Mouse (Mus musculus) forebrain, embryonic 15.5 days (tissue): ENCODE data around the gene Spata16. TPM values are rescaled to one million over a fixed set of nuclear protein-coding genes. Genes with fewer than 3 reads are reported as not detected.

ENCODE experiments used
- ATAC-seq: fragments of 200-750 bp; cut with Nextera tagmentation; replicated peaks from 2 replicates; pipeline ENCODE4 v1.8.0; 2017; ENCODE audit warnings: mild to moderate bottlenecking, moderate TSS enrichment, moderate library complexity
- H3K27ac ChIP-seq: fragments of 300-500 bp; sonication (generic); replicated peaks from 2 replicates; pipeline ENCODE4 v1.5.1; 2015; ENCODE audit warnings: mild to moderate bottlenecking, inconsistent platforms
- H3K27me3 ChIP-seq: fragments of 300-500 bp; sonication (generic); 2 replicates; pipeline ENCODE4 v1.6.1; 2015; ENCODE audit warnings: inconsistent platforms
- H3K36me3 ChIP-seq: fragments of 300-500 bp; sonication (generic); 2 replicates; pipeline ENCODE4 v1.6.1; 2015; ENCODE audit warnings: mild to moderate bottlenecking, inconsistent platforms
- H3K4me1 ChIP-seq: fragments of 300-500 bp; sonication (generic); 2 replicates; pipeline ENCODE4 v1.6.1; 2015; ENCODE audit warnings: inconsistent platforms
- H3K4me2 ChIP-seq: fragments of 300-500 bp; sonication (generic); replicated peaks from 2 replicates; pipeline ENCODE4 v1.6.1; 2015; ENCODE audit warnings: mild to moderate bottlenecking, inconsistent platforms
- H3K4me3 ChIP-seq: fragments of 300-500 bp; sonication (generic); 2 replicates; pipeline ENCODE4 v1.5.1; 2015; ENCODE audit warnings: mild to moderate bottlenecking, inconsistent platforms
- H3K9ac ChIP-seq: fragments of 300-500 bp; sonication (generic); replicated peaks from 2 replicates; pipeline ENCODE4 v1.6.1; 2015; ENCODE audit warnings: mild to moderate bottlenecking, inconsistent platforms
- H3K9me3 ChIP-seq: fragments of 300-500 bp; sonication (generic); 2 replicates; pipeline ENCODE4 v1.6.1; 2016; ENCODE audit warnings: inconsistent platforms
- WGBS: fragments of 180-500 bp; shearing (Covaris S2); methylation state at CpG from one replicate; pipeline ENCODE4 v1.1.7; 2015; ENCODE audit warnings: mixed read lengths; 5-methylcytosine and 5-hydroxymethylcytosine counted together
- polyA plus RNA-seq: library from polyadenylated mRNA; unstranded; fragments of >200 nt; fragmentation: Nextera tagmentation; extraction: Ambion mirVana; gene quantifications from 2 replicates; pipeline ENCODE4 v1.2.1, GENCODE M21; 2015

The Spata16 gene
- polyA plus RNA-seq, 1 experiment from 2014 or later: not detected

DNA sequence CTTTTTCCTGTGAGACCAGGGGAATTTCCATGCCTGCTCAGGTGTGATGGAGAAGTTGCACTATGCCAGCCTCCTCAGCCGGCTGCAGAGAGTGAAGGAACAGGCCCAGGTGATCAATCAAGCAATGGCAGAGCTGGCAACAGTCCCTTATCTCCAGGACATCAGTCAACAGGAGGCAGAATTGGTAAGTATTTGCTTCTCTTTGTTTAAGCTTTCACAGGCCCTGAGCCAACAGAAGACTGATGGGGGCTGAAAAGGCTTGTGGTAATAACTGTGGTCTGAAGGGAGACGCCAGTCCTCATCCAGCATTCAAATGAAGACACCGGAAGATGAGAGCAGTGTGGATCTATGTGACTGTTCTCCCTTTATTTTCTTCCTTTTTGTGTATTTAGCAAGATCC, 286.8 kb downstream of the Spata16 start:
- no peak for ATAC-seq
- WGBS: 46% methylated on average over 3 of the region's 3 CpGs

DNA sequence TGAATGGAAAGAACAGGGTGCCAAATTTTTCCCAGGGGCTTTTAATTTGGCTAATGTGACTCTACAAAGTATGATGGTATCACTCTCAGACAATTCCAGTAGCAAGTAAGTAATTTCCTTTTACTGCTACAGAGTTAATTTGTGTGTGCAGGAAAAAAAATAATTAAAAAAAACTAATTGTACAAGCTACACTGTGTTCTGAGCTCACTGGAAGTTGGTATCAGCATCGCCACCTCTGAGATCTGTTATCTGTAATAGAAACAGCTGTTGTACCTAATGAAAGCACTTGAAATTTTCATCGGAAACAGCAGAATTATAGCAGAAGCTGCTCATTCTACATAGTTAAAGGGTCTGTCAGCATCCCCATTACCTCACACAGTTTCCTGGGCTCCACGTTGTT, 295.7 kb downstream of the Spata16 start:
- Histone ChIP-seq H3K27me3 (no peaks in the 10 kb centered on the region), H3K4me3 (no peak overlapping the region), H3K4me1 (no peaks in the 10 kb centered on the region), H3K36me3 (no peaks in the 10 kb centered on the region), H3K27ac (no peak overlapping the region), H3K9ac (no peak overlapping the region), H3K9me3 (no peaks in the 10 kb centered on the region), H3K4me2 (no peak overlapping the region)
- no peak for ATAC-seq
- WGBS: 66% methylated on average over 3 of the region's 3 CpGs

More for the DNA sequence above, 286.8 kb downstream of the Spata16 start:
- no peaks in the 10 kb centered on the region for H3K9me3 ChIP-seq
- no peaks in the 10 kb centered on the region for H3K36me3 ChIP-seq
- no peaks in the 10 kb centered on the region for H3K4me1 ChIP-seq
- no peak overlapping the region for H3K27ac ChIP-seq
- no peaks in the 10 kb centered on the region for H3K27me3 ChIP-seq
- no peak overlapping the region for H3K4me3 ChIP-seq
- H3K9ac ChIP-seq: no peak overlapping the region
- no peak overlapping the region for H3K4me2 ChIP-seq

DNA sequence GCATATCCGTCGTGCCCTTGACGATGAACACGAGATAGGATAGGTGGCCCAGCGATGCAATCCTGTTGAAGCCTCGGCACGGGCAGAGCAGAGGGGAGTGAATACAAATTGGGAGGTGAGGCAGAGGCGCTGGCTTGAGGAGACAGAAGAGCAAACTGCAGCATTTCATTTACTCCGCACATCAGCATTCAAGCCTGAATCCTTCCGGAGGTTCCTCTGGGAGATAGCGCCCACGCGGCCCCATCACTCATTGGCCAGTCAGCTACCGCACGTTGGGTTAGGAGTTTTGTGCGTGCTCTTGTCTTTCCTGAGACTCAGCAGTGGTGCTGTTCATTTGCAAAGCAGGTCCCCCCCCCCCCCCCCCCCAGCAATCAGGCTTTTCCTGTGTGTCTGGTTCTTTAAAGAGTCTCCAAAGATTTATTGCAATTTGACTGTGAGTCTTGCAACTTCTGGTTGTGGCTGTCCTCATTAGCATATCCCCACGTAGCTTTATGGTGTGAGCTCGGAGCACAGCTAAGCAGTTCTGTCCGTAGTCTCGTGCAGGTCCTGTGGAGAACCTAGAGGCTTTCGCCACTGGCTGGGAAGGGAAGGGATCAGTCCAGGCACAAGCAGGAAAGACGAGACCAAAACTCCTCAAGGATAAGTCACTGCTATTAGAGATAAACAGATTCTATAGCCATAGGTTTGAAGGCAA, 299.6 kb downstream of the Spata16 start:
- H3K36me3 ChIP-seq: no peaks in the 10 kb centered on the region
- H3K27ac ChIP-seq: no peak overlapping the region
- H3K4me2 ChIP-seq: no peak overlapping the region
- H3K9me3 ChIP-seq: no peaks in the 10 kb centered on the region
- 79% methylated on average over 22 of the region's 22 CpGs for WGBS
- no peaks in the 10 kb centered on the region for H3K27me3 ChIP-seq
- H3K4me1 ChIP-seq: no peaks in the 10 kb centered on the region
- no peak for ATAC-seq
- H3K4me3 ChIP-seq: no peak overlapping the region
- no peak overlapping the region for H3K9ac ChIP-seq

DNA sequence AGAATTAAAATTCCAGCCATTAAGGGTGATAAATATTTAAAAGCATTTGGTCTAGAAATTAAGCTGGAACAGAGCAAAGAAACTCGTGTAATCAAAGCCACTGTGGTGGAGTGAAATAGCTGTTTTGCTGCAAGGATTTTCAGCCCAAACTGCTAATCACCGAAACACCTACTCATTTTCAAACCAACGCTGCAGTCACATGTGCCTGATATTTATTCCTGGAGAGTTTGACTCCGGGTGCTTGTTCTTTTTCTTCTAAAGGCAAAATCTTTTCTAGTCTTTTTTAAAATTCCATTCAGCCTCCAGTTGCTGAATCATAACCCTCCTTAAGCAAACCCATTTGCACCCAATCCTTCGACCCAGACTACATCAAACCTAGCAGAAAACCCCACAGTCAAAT, 329.4 kb downstream of the Spata16 start:
- Histone ChIP-seq H3K9me3 (no peaks in the 10 kb centered on the region), H3K4me2 (no peak overlapping the region), H3K4me1 (no peaks in the 10 kb centered on the region), H3K27me3 (no peaks in the 10 kb centered on the region), H3K36me3 (no peaks in the 10 kb centered on the region), H3K4me3 (no peak overlapping the region), H3K27ac (no peak overlapping the region), H3K9ac (no peak overlapping the region)
- no peak for ATAC-seq
- 71% methylated on average over 5 of the region's 5 CpGs for WGBS

DNA sequence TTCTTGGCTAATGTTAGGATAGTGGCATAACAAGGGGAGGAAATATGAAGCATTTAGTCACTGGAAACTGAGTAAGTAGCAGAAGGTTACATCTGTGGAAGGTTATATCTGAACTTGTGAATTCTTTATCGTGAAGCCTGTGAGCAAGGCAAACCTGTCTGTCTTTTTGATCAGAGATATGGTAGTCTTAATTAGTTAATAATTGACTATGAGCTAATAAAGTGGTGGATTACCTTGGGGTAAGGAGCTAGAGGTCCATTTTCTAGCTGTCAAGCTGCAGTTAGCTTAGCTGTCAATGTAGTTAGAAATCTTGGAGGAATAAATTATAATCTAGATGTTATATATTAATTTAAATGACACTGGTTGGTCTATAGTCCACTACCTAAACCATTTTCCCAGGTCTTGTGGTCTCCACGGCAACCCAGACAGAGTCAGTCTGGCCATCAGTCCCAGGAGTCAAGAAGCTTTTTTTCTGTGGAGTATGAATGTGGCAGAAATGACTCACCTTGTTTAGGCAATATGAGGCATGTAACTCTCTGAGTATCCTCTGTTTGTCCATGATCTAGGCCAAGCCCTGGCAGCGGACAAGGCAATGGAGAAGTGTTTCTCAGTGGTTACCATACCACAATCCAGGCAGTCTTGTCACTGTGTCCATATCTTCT, 331.6 kb downstream of the Spata16 start:
- no peak overlapping the region for H3K9ac ChIP-seq
- ATAC-seq: no peak
- no peaks in the 10 kb centered on the region for H3K4me1 ChIP-seq
- H3K4me3 ChIP-seq: no peak overlapping the region
- H3K4me2 ChIP-seq: no peak overlapping the region
- H3K36me3 ChIP-seq: no peaks in the 10 kb centered on the region
- no peaks in the 10 kb centered on the region for H3K9me3 ChIP-seq
- WGBS: 86% methylated on average over 3 of the region's 3 CpGs
- H3K27me3 ChIP-seq: no peaks in the 10 kb centered on the region
- no peak overlapping the region for H3K27ac ChIP-seq

DNA sequence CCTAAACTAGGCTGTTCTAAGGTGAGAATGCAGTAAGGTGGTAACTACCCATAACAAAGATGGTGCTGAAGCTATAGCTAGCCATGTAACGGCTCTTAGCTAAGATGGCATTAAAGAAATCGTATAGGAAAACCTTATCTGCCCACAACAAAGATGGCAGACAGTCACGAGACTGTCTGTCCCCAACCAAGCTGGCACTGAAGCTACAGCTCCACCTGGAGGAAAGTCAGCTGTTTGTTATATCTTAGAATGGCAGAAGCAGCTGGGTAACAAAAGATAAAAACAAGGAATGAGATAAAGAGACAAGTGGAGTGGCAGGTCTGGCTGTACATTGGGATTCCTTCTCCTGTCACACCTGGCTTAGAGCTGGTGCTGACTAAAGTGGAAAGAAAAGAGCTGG, 333.1 kb downstream of the Spata16 start:
- ATAC-seq: no peak
- WGBS: 87% methylated on average over 3 of the region's 3 CpGs
- H3K4me2 ChIP-seq: no peak overlapping the region

DNA sequence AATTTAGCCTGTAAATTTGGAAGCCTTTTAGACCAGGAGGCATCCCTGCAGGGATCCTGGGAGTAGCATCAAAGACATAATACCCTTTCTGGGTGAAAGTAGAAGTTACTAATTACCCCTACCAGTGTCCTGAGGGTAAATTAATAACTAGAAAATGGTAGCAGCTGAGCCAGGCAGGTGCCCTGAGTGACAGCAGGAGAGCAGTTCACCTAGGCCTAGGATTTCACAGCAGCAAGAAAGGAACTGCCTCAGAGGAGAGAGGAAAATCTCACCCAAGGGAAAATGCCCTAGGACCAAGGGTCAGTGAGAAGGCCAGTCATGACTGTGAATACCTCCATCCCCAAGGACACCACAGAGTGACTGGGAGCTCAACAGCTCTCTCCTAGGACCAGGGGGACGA, 333.9 kb downstream of the Spata16 start:
- Histone ChIP-seq H3K27ac (no peak overlapping the region), H3K9me3 (no peaks in the 10 kb centered on the region), H3K4me1 (no peaks in the 10 kb centered on the region), H3K27me3 (no peaks in the 10 kb centered on the region), H3K9ac (no peak overlapping the region), H3K4me3 (no peak overlapping the region), H3K4me2 (no peak overlapping the region), H3K36me3 (no peaks in the 10 kb centered on the region)
- no peak for ATAC-seq
- 52% methylated on average over 1 of the region's 1 CpGs for WGBS

More for the DNA sequence above, 333.1 kb downstream of the Spata16 start:
- no peaks in the 10 kb centered on the region for H3K27me3 ChIP-seq
- H3K27ac ChIP-seq: no peak overlapping the region
- no peak overlapping the region for H3K4me3 ChIP-seq
- H3K9me3 ChIP-seq: no peaks in the 10 kb centered on the region
- no peaks in the 10 kb centered on the region for H3K36me3 ChIP-seq
- no peak overlapping the region for H3K9ac ChIP-seq
- no peaks in the 10 kb centered on the region for H3K4me1 ChIP-seq

DNA sequence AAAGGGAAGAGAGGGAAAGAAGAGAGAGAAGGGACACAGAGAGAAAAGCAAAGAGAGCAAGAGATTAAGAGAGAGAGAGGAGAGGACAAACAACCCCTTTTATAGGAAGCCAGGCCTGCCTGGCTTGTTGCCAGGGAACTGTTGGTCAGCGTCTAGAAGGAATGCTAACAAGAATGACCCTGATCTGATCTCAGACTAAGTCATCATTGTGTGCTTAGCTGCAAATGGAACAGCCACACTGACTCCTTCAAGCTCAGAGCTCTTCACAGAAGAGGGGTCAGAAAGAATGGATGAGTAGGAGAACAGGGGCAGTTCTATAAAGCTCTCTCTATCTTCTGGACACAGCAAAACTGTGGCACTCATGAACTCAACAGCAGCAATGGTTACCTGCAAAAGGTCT, 334.7 kb downstream of the Spata16 start:
- H3K27ac ChIP-seq: no peak overlapping the region
- no peaks in the 10 kb centered on the region for H3K27me3 ChIP-seq
- ATAC-seq: no peak
- H3K4me1 ChIP-seq: no peaks in the 10 kb centered on the region
- no peak overlapping the region for H3K4me2 ChIP-seq
- no peak overlapping the region for H3K4me3 ChIP-seq
- H3K9me3 ChIP-seq: no peaks in the 10 kb centered on the region
- H3K9ac ChIP-seq: no peak overlapping the region
- WGBS: 10% methylated on average over 1 of the region's 1 CpGs
- no peaks in the 10 kb centered on the region for H3K36me3 ChIP-seq

DNA sequence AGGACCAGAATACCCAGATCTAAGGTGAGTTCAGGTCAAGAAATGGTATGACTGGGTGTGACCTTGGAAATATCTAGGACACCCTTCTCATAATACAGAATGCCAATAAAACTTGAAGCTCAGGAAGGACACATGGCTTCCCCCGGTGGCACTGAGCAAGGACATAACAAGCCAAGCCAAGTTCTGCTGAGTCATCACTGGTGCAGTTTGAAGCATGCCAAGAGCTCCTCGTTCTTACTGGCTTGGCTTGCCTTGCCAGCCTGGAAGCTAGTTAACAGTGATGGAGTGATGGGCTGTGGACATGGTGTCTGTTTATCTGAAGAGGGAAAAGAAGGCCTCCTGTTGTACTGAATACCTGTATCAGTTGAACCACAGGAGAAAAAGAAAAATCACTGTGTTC, 342.2 kb downstream of the Spata16 start:
- H3K27ac ChIP-seq: no peak overlapping the region
- no peaks in the 10 kb centered on the region for H3K4me1 ChIP-seq
- H3K36me3 ChIP-seq: no peaks in the 10 kb centered on the region
- no peak for ATAC-seq
- H3K4me2 ChIP-seq: no peak overlapping the region
- H3K9me3 ChIP-seq: no peaks in the 10 kb centered on the region
- H3K27me3 ChIP-seq: no peaks in the 10 kb centered on the region
- H3K4me3 ChIP-seq: no peak overlapping the region
- H3K9ac ChIP-seq: no peak overlapping the region
- 85% methylated on average over 2 of the region's 2 CpGs for WGBS

DNA sequence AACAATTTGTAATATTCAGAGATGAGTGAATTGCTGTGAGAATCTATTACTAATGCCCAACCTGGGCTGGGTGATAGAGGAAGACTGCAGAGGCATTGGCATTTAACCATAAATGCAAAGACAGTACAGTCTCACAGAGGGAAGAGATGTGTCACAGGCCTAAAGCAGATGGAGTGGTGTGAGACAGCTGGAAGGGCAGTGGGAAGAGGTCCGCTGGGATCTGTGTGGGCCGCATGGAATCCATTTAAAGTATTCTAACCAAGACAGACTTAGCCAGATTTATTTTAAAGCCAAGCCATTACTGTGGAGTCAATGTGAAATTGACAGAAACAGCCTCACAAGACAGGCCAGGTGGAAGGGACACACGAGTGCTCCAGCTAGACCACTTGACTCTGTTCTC, 343.0 kb downstream of the Spata16 start:
- Histone ChIP-seq H3K9me3 (no peaks in the 10 kb centered on the region), H3K4me3 (no peak overlapping the region), H3K27me3 (no peaks in the 10 kb centered on the region), H3K4me2 (no peak overlapping the region), H3K4me1 (no peaks in the 10 kb centered on the region), H3K27ac (no peak overlapping the region), H3K9ac (no peak overlapping the region), H3K36me3 (no peaks in the 10 kb centered on the region)
- no peak for ATAC-seq
- WGBS: 91% methylated on average over 3 of the region's 3 CpGs

DNA sequence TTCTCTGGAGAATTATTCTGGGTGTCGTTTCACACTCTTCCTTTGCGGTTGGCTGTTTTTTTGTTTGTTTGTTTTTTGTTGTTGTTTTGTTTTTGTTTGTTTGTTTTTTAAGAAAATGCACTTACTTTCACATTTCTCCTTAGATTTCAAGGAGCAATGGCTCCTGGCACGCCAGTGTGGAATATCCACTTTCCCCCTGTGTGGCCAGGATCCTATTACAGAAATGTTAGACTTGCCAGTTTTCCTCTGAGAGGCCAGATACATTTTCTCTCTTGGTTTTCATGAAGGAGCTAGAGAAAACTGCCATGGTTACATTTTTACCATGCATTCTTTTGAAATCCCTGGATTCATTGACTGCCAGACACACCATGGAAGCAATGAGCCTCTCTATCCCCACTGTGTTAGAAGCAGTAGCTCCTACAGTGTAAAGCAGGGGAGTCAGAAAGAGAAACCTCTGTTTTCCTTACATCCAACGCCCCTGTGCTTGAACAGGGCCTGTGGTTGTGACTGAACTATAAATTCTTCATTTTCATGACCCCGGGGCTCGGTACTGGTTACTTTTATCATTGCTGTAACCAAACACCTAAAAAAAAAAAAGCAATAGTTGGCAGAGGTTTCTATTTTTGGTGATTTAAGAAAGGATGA, 344.7 kb downstream of the Spata16 start:
- Histone ChIP-seq H3K4me1 (no peaks in the 10 kb centered on the region), H3K36me3 (no peaks in the 10 kb centered on the region), H3K9me3 (no peaks in the 10 kb centered on the region), H3K27ac (no peak overlapping the region), H3K27me3 (no peaks in the 10 kb centered on the region), H3K9ac (no peak overlapping the region), H3K4me2 (no peak overlapping the region), H3K4me3 (no peak overlapping the region)
- ATAC-seq: no peak
- 80% methylated on average over 6 of the region's 6 CpGs for WGBS

DNA sequence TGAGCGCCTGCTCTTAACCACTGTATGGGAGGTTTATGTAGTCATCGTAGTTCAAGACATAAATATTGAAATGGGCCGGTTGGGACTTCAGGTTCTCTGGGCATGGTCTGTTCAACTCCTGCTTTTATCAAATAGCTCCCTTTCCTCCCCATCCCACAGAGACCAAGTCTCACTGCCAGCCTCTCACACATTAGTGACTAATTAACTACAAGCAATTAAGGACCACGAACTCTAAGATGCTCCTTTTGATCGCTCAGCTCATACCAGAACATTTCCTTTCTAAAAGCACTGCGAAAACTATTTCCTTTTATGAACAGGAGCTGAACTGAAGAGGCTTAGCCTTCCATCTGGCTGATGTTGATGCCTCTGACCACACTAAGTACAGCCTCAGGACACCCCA, 346.3 kb downstream of the Spata16 start:
- ATAC-seq: no peak
- Histone ChIP-seq H3K27me3 (no peaks in the 10 kb centered on the region), H3K9me3 (no peaks in the 10 kb centered on the region), H3K36me3 (no peaks in the 10 kb centered on the region), H3K9ac (no peak overlapping the region), H3K27ac (no peak overlapping the region), H3K4me1 (no peaks in the 10 kb centered on the region), H3K4me2 (no peak overlapping the region), H3K4me3 (no peak overlapping the region)
- 76% methylated on average over 6 of the region's 6 CpGs for WGBS
